In the genomic region with DNA sequence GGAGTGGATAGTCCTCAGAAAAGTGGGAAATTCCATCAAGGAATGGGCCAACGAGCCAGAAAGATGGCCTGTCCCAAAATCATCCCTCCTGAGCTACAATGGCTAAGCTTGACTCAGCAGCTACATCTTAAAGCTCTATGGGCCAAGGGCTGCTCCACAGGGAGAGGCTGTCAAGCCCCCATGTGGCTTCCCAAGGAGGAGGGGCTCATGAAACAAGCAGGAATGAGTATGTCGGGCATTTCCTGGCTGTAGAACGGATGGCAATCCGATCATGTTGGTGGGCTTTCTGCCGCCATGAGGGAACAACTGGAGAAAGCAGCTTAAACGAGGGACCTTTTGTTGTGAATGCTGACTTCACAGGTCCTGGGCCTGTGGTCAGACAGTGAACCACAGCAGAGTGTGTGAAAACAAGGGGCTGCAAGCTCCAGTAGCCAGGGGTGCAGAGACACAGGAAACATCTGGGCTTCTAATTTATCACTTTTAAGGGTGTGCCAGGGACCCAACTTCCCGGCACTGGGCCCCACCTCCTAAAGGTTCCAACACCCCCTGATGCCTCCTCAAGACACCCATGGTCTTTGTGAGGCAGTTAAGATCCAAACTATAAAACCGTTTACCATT, we compare ENCODE assay signal across 7 mouse cellular contexts. TPM values are rescaled to one million over a fixed set of nuclear protein-coding genes. Genes with fewer than 3 reads are reported as not detected.
DNase-seq lines count a peak whose midpoint lies in the region; ATAC-seq and TF ChIP-seq lines count a peak whose summit lies in the region.

No protein-coding gene starts in this region.

- peak; percentile 28 to 69 for DNase-seq in heart, adult 9 months (ENCODE audit: low spot score in 2 of 2)
- peak; percentile 43 for DNase-seq in liver
- DNase-seq in spleen, adult 2 months (ENCODE audit: low read depth in 1 of 2, low spot score in 2 of 2) = peak; percentile 66 to 78
- DNase-seq in left cerebral cortex, postnatal 25 days (ENCODE audit: low spot score in 2 of 2) = no peak
- no peak for DNase-seq in cerebellum, adult 8-10 months
- no peak for DNase-seq in Muller cell, postnatal 12 days (ENCODE audit: inconsistent ontology term)

- intact Hi-C loops in left cerebral cortex, postnatal 25 days (cut with DNase I) = loop anchor here (2.0 kb wide), 1 partner anchor 412 kb away; no protein-coding TSS in a partner anchor

- TF ChIP-seq CTCF in spleen, adult 2 months (IDR thresholded peaks at IDR 0.05; ENCODE audit: extremely low read depth, insufficient read depth, insufficient read length, insufficient replicate concordance) = 0 out of 2 replicates have a peak, but pooled peaks have one; percentile 1

- peak overlapping the region; percentile 94 for H3K27ac ChIP-seq in spleen, adult 2 months (ENCODE audit: insufficient read depth, low read length)

- no peaks in the 10 kb centered on the region for H3K36me3 ChIP-seq in spleen, adult 2 months (ENCODE audit: control insufficient read depth, insufficient read depth, low read length)

- H3K4me1 ChIP-seq in spleen, adult 2 months (ENCODE audit: control insufficient read depth, insufficient read depth, insufficient read length) = peaks cover 41% of the 10 kb centered on the region

- WGBS in spleen, adult 2 months = 5% methylated on average over 8 of the region's 8 CpGs

- ATAC-seq in activated CD4-positive, CD25-positive, alpha-beta regulatory T cell, adult 4 months = peak; percentile 59

- no peaks in the 10 kb centered on the region for H3K27me3 ChIP-seq in spleen, adult 2 months (ENCODE audit: control insufficient read depth, insufficient read depth, low read length)

- no peak overlapping the region; the same call in 1 of the 2 replicates for H3K4me3 ChIP-seq in spleen, adult 2 months (ENCODE audit: extremely low read depth, insufficient read depth, insufficient read length)

- TF ChIP-seq POLR2A in spleen, adult 2 months (IDR thresholded peaks at IDR 0.05; ENCODE audit: low read depth, low read length) = no peak

RNA-seq across cellular contexts. Expression of gene Mylip, which starts 53.5 kb away (rescaled TPM):
- 10 to 100 TPM; 15.5 to 18.3 TPM for polyA plus RNA-seq in activated CD4-positive, CD25-positive, alpha-beta regulatory T cell, adult 4 months (2017; shearing (Covaris generic))
- polyA plus RNA-seq in spleen, adult 2 months (2012; rRNA removed) = 31.4 and 46.2 TPM in 2 replicates
- 10 to 100 TPM; 16.0 to 17.9 TPM for total RNA-seq in left cerebral cortex, postnatal 25 days (2021)

Comparison
In these comparisons a context has a peak if more than half of its experiments do, and no peak if none do; other contexts are left out.
1. DNase-seq: peak in heart, adult 9 months (2 of 2), liver (single experiment) and spleen, adult 2 months (2 of 2); none in left cerebral cortex, postnatal 25 days (0 of 2), cerebellum, adult 8-10 months (single experiment) and Muller cell, postnatal 12 days (single experiment).